9 mouse cellular contexts compared by ENCODE assay signal in the genomic region with DNA sequence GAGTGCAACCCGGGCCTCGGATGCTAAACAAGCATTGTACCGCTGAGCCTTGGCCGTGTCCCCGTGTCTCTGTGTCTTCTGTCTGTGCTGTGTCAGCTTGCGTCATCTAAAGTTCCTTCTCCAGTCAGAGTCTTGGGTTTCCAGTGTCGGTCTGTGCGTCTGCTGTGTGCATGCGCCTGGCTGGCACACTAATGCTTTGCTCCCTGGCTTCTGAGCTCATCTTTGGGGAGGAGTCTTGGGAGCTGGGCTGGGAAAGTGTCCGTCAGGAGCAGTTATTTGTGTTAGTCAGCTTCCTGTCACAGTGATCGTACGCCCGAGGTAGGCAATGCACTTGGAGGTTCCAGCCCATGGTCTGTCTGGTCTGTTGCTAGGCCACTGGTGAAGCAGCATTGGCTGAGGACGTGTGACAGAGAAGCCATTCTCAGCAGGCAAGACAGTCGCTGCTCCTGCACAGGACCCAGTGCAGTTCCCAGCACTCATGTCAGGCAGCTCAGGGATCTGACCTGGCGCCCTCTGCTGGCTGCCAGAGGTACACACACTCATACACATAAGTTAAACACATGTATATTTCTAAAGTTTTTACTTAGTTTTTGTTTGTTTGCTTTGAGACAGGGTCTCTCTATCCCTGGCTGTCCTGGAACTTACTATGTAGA. TPM values are rescaled to one million over a fixed set of nuclear protein-coding genes. Genes with fewer than 3 reads are reported as not detected.
DNase-seq lines count a peak whose midpoint lies in the region; ATAC-seq lines count a peak whose summit lies in the region.
"Had no signal": no experiment of that assay in that cellular context is flagged by ENCODE, and none has a peak within 500 bp of the region (broad histone marks: within the 10 kb centered on the region; RNA-seq: fewer than 3 reads in every experiment).

No protein-coding gene starts in this region.

- intact Hi-C loops in heart, postnatal 10 days (cut with DNase I): no loop called here

- peak; percentile 68 for ATAC-seq in megakaryocyte, adult 5-6 weeks (ENCODE audit: poor library complexity, severe bottlenecking)

- peak; percentile 95 for DNase-seq in heart, adult 11 months
- DNase-seq in heart, postnatal 10 days: no peak
- DNase-seq in 3T3-L1 (ENCODE audit: low read depth, low spot score) (peak; percentile 92), WW6 (ENCODE audit: low read depth, low spot score) (peak; percentile 55)
- DNase-seq in right cerebral cortex, adult 2 months (ENCODE audit: low spot score in 2 of 2): no peak
- no peak for DNase-seq in gastrocnemius, adult 8-10 months (ENCODE audit: low spot score in 2 of 2)
- no peak for DNase-seq in frontal cortex, postnatal 25 days (ENCODE audit: low spot score in 2 of 2)
- DNase-seq: right cerebral cortex, postnatal 25 days had no signal

RNA-seq across cellular contexts. Expression of gene Ppard, which starts 27.5 kb away (rescaled TPM):
- total RNA-seq in heart, postnatal 10 days (2021): 10 to 100 TPM; 28.0 to 28.8 TPM
- 19.5 and 19.6 TPM in 2 replicates for total RNA-seq in megakaryocyte, adult 5-6 weeks (2015)
- total RNA-seq in megakaryocyte, adult 5-6 weeks (2017): 4.4 and 8.2 TPM in 2 replicates
- 10 to 100 TPM; 24.7 to 28.3 (median 26.1) TPM for total RNA-seq in gastrocnemius, adult 8-10 months (2022)

RNA-seq across cellular contexts. Expression of gene Def6, which starts 52.4 kb away (rescaled TPM):
- total RNA-seq in heart, postnatal 10 days (2021): 1 to 10 TPM; 3.4 to 4.0 TPM
- 35.4 and 40.7 TPM in 2 replicates for total RNA-seq in megakaryocyte, adult 5-6 weeks (2015)
- 91.5 and 92.6 TPM in 2 replicates for total RNA-seq in megakaryocyte, adult 5-6 weeks (2017)
- total RNA-seq in gastrocnemius, adult 8-10 months (2022): 1 to 10 TPM in 3 of 4 experiments, under 1 TPM in 1; 0.90 to 2.1 (median 1.2) TPM

RNA-seq across cellular contexts. Expression of gene Fance, which starts 53.3 kb away (rescaled TPM):
- total RNA-seq in heart, postnatal 10 days (2021): 10 to 100 TPM; 16.9 to 18.2 TPM
- 11.5 and 11.9 TPM in 2 replicates for total RNA-seq in megakaryocyte, adult 5-6 weeks (2015)
- 7.5 and 14.3 TPM in 2 replicates for total RNA-seq in megakaryocyte, adult 5-6 weeks (2017)
- 10 to 100 TPM in 1 of 4 experiments, 1 to 10 TPM in 3; 9.0 to 14.3 (median 9.3) TPM for total RNA-seq in gastrocnemius, adult 8-10 months (2022)

Comparison
In these comparisons a context has a peak if more than half of its experiments do, and no peak if none do; other contexts are left out.
1. DNase-seq: peak in heart, adult 11 months (single experiment), 3T3-L1 (single experiment) and WW6 (single experiment); none in heart, postnatal 10 days (0 of 2), right cerebral cortex, adult 2 months (0 of 2), gastrocnemius, adult 8-10 months (0 of 2) and frontal cortex, postnatal 25 days (0 of 2).
2. RNA of gene Def6, which starts 52.4 kb away (total RNA-seq): 35.4 to 92.6 TPM in megakaryocyte, adult 5-6 weeks; 3.4 to 4.0 TPM in heart, postnatal 10 days and 0.90 to 2.1 TPM in gastrocnemius, adult 8-10 months; every median in the first group is over 4 times any median in the second.